Mouse (Mus musculus) MEL (cell line): ENCODE measurements around the gene Dhh. TPM values are rescaled to one million over a fixed set of nuclear protein-coding genes. Genes with fewer than 3 reads are reported as not detected.

Source experiments
- DNase-seq: peaks from one replicate; pipeline ENCODE4 v3.0.0; 2011; ENCODE audit warnings: low read depth, low spot score
- H3K27ac ChIP-seq: 2 replicates; pipeline ENCODE4 v1.5.1; 2012; ENCODE audit warnings: low read depth, mild to moderate bottlenecking, control low read depth, low read length, moderate library complexity; ENCODE audit not compliant: control insufficient read depth
- H3K27me3 ChIP-seq, 2 experiments: fragments of 150-350 bp in 1 of 2; sonication (generic) in 1 of 2; 2 replicates each; pipeline ENCODE4 v1.6.1; 2012; ENCODE audit warnings: low read length in 2 of 2, mild to moderate bottlenecking in 2 of 2, improper control_type of control experiment in 1 of 2, moderate library complexity in 1 of 2; ENCODE audit not compliant: insufficient read depth in 2 of 2, control insufficient read depth in 1 of 2
- H3K36me3 ChIP-seq, 2 experiments: 2 replicates each; pipeline ENCODE4 v1.6.1; 2012 to 2014; ENCODE audit warnings: low read length in 2 of 2, improper control_type of control experiment in 1 of 2, inconsistent platforms in 1 of 2, mild to moderate bottlenecking in 1 of 2; ENCODE audit not compliant: insufficient read depth in 2 of 2, control insufficient read depth in 1 of 2
- H3K4me1 ChIP-seq, 2 experiments: fragments of 150-350 bp in 1 of 2; sonication (generic) in 1 of 2; 2 replicates each; pipeline ENCODE4 v1.6.1; 2012; ENCODE audit warnings: low read length in 2 of 2, improper control_type of control experiment in 1 of 2, mild to moderate bottlenecking in 1 of 2; ENCODE audit not compliant: insufficient read depth in 2 of 2, control insufficient read depth in 1 of 2
- H3K4me3 ChIP-seq, 2 experiments: fragments of 150-350 bp in 1 of 2; sonication (generic) in 1 of 2; 2 replicates each; pipeline ENCODE4 v1.5.1; 2012; ENCODE audit warnings: low read depth in 2 of 2, low read length in 2 of 2, mild to moderate bottlenecking in 2 of 2, moderate library complexity in 2 of 2, control low read depth in 1 of 2, improper control_type of control experiment in 1 of 2; ENCODE audit not compliant: control insufficient read depth in 1 of 2, insufficient read depth in 1 of 2
- H3K79me2 ChIP-seq: 2 replicates; pipeline ENCODE4 v1.6.1; 2012; ENCODE audit warnings: mild to moderate bottlenecking, low read length, moderate library complexity; ENCODE audit not compliant: control insufficient read depth, poor library complexity, insufficient read depth
- H3K9ac ChIP-seq: 2 replicates; pipeline ENCODE4 v1.6.1; 2012; ENCODE audit warnings: low read depth, mild to moderate bottlenecking, control low read depth, low read length, moderate library complexity; ENCODE audit not compliant: control insufficient read depth, poor library complexity, severe bottlenecking
- H3K9me3 ChIP-seq: fragments of 150-350 bp; sonication (generic); replicated peaks from 2 replicates; pipeline ENCODE4 v1.6.1; 2012; ENCODE audit warnings: mild to moderate bottlenecking, low read length, improper control_type of control experiment, moderate library complexity; ENCODE audit not compliant: insufficient read depth
- CTCF ChIP-seq, 3 experiments: IDR thresholded peaks in 2 of 3; conservative IDR thresholded peaks in 1 of 3; 2 replicates each; pipeline ENCODE4 v1.5.1; 2011 to 2012; ENCODE audit warnings: low read length in 3 of 3, low read depth in 2 of 3, mild to moderate bottlenecking in 2 of 3, improper control_type of control experiment in 1 of 3, inconsistent platforms in 1 of 3, mixed read lengths in 1 of 3, moderate library complexity in 1 of 3; ENCODE audit not compliant: control insufficient read depth in 1 of 3, insufficient read depth in 1 of 3, poor library complexity in 1 of 3, severe bottlenecking in 1 of 3
- E2F4 ChIP-seq: IDR thresholded peaks from 2 replicates; pipeline ENCODE4 v1.6.1; 2011; ENCODE audit warnings: low read depth, low read length, improper control_type of control experiment, borderline replicate concordance
- EP300 ChIP-seq, 2 experiments: IDR thresholded peaks; 2 replicates each; pipeline ENCODE4 v1.6.1; 2011; ENCODE audit warnings: improper control_type of control experiment in 2 of 2, low read length in 2 of 2, low read depth in 1 of 2, mild to moderate bottlenecking in 1 of 2
- GABPA ChIP-seq: IDR thresholded peaks from 2 replicates; pipeline ENCODE4 v1.6.1; 2012; ENCODE audit warnings: low read depth, mild to moderate bottlenecking, inconsistent platforms, low read length, improper control_type of control experiment, moderate library complexity
- MAFK ChIP-seq: IDR thresholded peaks from 2 replicates; pipeline ENCODE4 v1.6.1; 2011; ENCODE audit warnings: low read depth, mild to moderate bottlenecking, low read length, improper control_type of control experiment, borderline replicate concordance
- MAX ChIP-seq: IDR thresholded peaks from 2 replicates; pipeline ENCODE4 v1.6.1; 2011; ENCODE audit warnings: low read length, improper control_type of control experiment
- MYC ChIP-seq: IDR thresholded peaks from 2 replicates; pipeline ENCODE4 v1.6.1; 2011; ENCODE audit warnings: low read depth, mild to moderate bottlenecking, low read length, improper control_type of control experiment, moderate library complexity
- POLR2A ChIP-seq, 2 experiments: IDR thresholded peaks; 2 replicates each; pipeline ENCODE4 v1.6.1; 2011 to 2012; ENCODE audit warnings: low read length in 2 of 2, mild to moderate bottlenecking in 2 of 2, control low read depth in 1 of 2, improper control_type of control experiment in 1 of 2, low read depth in 1 of 2, moderate library complexity in 1 of 2; ENCODE audit not compliant: control insufficient read depth in 1 of 2, insufficient read depth in 1 of 2, poor library complexity in 1 of 2
- RCOR1 ChIP-seq: IDR thresholded peaks from 2 replicates; pipeline ENCODE4 v1.6.1; 2012; ENCODE audit warnings: low read depth, mild to moderate bottlenecking, inconsistent platforms, low read length, improper control_type of control experiment
- SIN3A ChIP-seq: IDR thresholded peaks from 2 replicates; pipeline ENCODE4 v1.6.1; 2012; ENCODE audit warnings: low read length, improper control_type of control experiment, inconsistent platforms
- SMC3 ChIP-seq: IDR thresholded peaks from 2 replicates; pipeline ENCODE4 v1.6.1; 2011; ENCODE audit warnings: low read depth, low read length, improper control_type of control experiment
- TAL1 ChIP-seq: IDR thresholded peaks from 2 replicates; pipeline ENCODE4 v1.6.1; 2012; ENCODE audit warnings: mild to moderate bottlenecking, inconsistent platforms, low read length, moderate library complexity, mixed read lengths
- TCF12 ChIP-seq: IDR thresholded peaks from 2 replicates; pipeline ENCODE4 v1.6.1; 2014; ENCODE audit warnings: low read depth, mild to moderate bottlenecking, inconsistent platforms, low read length, improper control_type of control experiment, moderate library complexity
- USF1 ChIP-seq: IDR thresholded peaks from 2 replicates; pipeline ENCODE4 v1.6.1; 2014; ENCODE audit warnings: low read depth, mild to moderate bottlenecking, inconsistent platforms, low read length, improper control_type of control experiment, moderate library complexity
- USF2 ChIP-seq, 2 experiments: IDR thresholded peaks; 2 replicates each; pipeline ENCODE4 v1.6.1; 2011 to 2012; ENCODE audit warnings: improper control_type of control experiment in 2 of 2, low read length in 2 of 2, borderline replicate concordance in 1 of 2, inconsistent platforms in 1 of 2, low read depth in 1 of 2, mild to moderate bottlenecking in 1 of 2; ENCODE audit not compliant: insufficient read depth in 1 of 2
- ZKSCAN1 ChIP-seq: IDR thresholded peaks from 2 replicates; pipeline ENCODE4 v1.6.1; 2012; ENCODE audit warnings: low read depth, mild to moderate bottlenecking, inconsistent platforms, low read length, improper control_type of control experiment, moderate library complexity
- ZNF384 ChIP-seq: IDR thresholded peaks from 2 replicates; pipeline ENCODE4 v1.6.1; 2012; ENCODE audit warnings: low read depth, mild to moderate bottlenecking, inconsistent platforms, low read length, improper control_type of control experiment
- polyA plus RNA-seq, 2 experiments: library from polyadenylated mRNA; stranded (reverse) in 1 of 2; unstranded in 1 of 2; fragments of >175 nt in 1 of 2; fragments of >200 nt in 1 of 2; gene quantifications; 2 replicates each; pipeline versions ENCODE4 v1.2.1 to v1.2.4; 2012; ENCODE audit warnings: low replicate concordance in 2 of 2, low read depth in 1 of 2; ENCODE audit not compliant: insufficient read length in 2 of 2, insufficient read depth in 1 of 2, missing spikeins in 1 of 2
- total RNA-seq: library from RNA; depleted of rRNA; stranded (reverse); fragments of 300-350 nt; gene quantifications from 2 replicates; pipeline ENCODE4 v1.2.3, GENCODE M21; 2012

Gene Dhh
- total and polyA plus RNA-seq, 3 experiments = 0.12 TPM; not detected in 2

DNA sequence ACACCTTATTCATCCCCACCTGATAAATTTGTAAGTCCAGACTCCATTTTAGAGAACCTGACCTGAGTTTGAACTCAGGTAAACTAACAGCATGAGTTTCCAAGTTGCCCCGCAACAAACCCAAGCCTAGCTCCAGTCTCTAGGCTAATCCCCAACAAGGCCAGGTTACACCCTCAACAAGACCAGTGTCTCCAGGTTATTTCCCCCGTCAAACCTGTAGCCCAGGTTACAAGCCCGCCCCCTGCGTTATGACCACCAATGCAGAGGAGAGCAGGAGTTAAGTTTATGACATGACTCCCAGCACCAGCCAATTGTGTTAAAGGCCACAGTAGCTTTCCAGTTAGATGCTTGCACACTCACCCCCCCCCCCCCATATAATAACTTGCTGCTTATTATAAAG, 44.8 kb upstream of the Dhh start:
- no peaks in the 10 kb centered on the region for H3K36me3 ChIP-seq
- no peaks in the 10 kb centered on the region for H3K79me2 ChIP-seq
- H3K27ac ChIP-seq = no peak overlapping the region
- H3K9me3 ChIP-seq = no peaks in the 10 kb centered on the region
- no peak overlapping the region for H3K4me3 ChIP-seq
- TF ChIP-seq MYC = no peak
- no peak for TF ChIP-seq POLR2A (IDR thresholded peaks at IDR 0.05; ENCODE audit: control insufficient read depth in 1 of 2, insufficient read depth in 1 of 2, low read depth in 1 of 2, low read length in 2 of 2, poor library complexity in 1 of 2)
- TF ChIP-seq MAX = no peak
- no peak for TF ChIP-seq CTCF (IDR thresholded peaks at IDR 0.05 in 2 of 3, conservative IDR thresholded peaks at IDR 0.05 in 1 of 3; ENCODE audit: control insufficient read depth in 1 of 3, insufficient read depth in 1 of 3, low read depth in 2 of 3, low read length in 3 of 3, poor library complexity in 1 of 3, severe bottlenecking in 1 of 3)
- no peak for TF ChIP-seq TAL1
- no peak for TF ChIP-seq SMC3
- no peak for TF ChIP-seq MAFK
- TF ChIP-seq RCOR1 = no peak
- no peak for TF ChIP-seq USF1
- TF ChIP-seq EP300 (IDR thresholded peaks at IDR 0.05; ENCODE audit: low read depth in 1 of 2, low read length in 2 of 2) = no peak
- no peak for TF ChIP-seq ZNF384
- TF ChIP-seq E2F4 = no peak
- no peak for TF ChIP-seq TCF12
- TF ChIP-seq ZKSCAN1 = no peak
- TF ChIP-seq, all 39 proteins: peak for 0
- Histone ChIP-seq H3K27me3 (no peaks in the 10 kb centered on the region), H3K4me1 (no peaks in the 10 kb centered on the region), H3K9ac (no peak overlapping the region)
- no peak for DNase-seq

DNA sequence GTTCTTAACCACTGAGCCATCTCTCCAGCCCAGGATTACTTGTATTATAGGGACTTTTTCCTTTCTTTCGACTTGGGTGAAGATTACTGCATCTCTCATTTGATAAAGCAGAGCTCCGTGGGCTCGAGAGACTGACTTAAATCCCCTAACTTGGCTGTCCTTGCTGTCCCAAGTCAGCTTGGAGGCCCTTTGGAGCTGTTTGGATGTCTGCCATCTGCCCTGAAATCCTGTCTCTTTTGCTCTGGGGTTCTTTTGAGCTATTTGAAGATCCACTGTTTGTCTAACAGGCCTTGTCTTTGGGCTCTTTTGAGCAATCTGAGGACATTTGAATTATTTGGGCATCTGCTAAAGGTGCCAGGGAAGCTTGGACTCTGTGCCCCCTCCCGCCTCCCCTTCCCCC, 43.7 kb upstream of the Dhh start:
- Histone ChIP-seq H3K4me3 (no peak overlapping the region), H3K4me1 (no peaks in the 10 kb centered on the region), H3K9me3 (no peaks in the 10 kb centered on the region), H3K9ac (no peak overlapping the region), H3K27me3 (no peaks in the 10 kb centered on the region), H3K36me3 (0 out of 4 replicates have a peak, but pooled peaks cover 0 to under 1% of the 10 kb centered on the region in 2 experiments), H3K27ac (no peak overlapping the region), H3K79me2 (no peaks in the 10 kb centered on the region)
- TF ChIP-seq GABPA = no peak
- TF ChIP-seq SIN3A = no peak
- no peak for TF ChIP-seq TAL1
- no peak for TF ChIP-seq POLR2A (IDR thresholded peaks at IDR 0.05; ENCODE audit: control insufficient read depth in 1 of 2, insufficient read depth in 1 of 2, low read depth in 1 of 2, low read length in 2 of 2, poor library complexity in 1 of 2)
- TF ChIP-seq USF2 (IDR thresholded peaks at IDR 0.05; ENCODE audit: borderline replicate concordance in 1 of 2, insufficient read depth in 1 of 2, low read depth in 1 of 2, low read length in 2 of 2) = no peak
- no peak for DNase-seq
